Mouse (Mus musculus) cerebellum, postnatal 25 days (tissue): Measurements from ENCODE around the gene Tyk2.
A peak's percentile ranks its signal among the peaks of the same experiment; 100 is the strongest.

Source experiments
- DNase-seq, 2 experiments: peaks; one replicate each; pipeline ENCODE4 v3.0.0; 2021; ENCODE audit warnings: mixed read lengths in 2 of 2

Tyk2 gene

DNA sequence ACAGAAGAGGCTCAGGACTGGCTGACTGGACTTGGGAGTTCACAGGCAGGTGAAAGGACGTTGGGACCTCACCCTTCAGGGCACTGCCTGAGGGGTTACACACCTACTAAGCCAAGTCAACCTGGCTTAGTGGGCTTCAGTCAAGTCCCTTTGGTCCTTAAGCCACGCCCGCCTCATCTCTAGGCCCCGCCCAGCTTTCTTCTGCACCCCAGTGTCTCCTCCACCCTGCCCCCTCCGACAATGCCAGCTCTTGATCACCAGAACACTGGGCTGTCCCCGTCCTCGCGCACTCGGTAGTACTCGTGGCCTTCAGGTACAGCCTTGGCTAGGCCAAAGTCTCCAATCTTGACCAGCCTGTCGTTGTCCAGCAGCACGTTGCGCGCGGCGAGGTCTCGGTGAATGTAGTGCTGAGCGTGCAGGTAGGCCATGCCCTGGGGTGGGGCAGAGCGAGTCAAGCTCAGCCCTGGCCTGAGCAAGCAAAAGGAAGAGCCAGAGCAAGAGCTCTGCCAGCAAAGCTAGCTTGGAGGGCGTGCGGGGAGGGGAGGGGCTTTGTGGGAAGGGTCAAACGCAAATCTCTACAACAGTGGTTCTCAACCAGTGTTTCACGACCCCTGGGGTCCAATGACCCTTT is 23.3 kb downstream of the Tyk2 start:
- no peak for DNase-seq

DNA sequence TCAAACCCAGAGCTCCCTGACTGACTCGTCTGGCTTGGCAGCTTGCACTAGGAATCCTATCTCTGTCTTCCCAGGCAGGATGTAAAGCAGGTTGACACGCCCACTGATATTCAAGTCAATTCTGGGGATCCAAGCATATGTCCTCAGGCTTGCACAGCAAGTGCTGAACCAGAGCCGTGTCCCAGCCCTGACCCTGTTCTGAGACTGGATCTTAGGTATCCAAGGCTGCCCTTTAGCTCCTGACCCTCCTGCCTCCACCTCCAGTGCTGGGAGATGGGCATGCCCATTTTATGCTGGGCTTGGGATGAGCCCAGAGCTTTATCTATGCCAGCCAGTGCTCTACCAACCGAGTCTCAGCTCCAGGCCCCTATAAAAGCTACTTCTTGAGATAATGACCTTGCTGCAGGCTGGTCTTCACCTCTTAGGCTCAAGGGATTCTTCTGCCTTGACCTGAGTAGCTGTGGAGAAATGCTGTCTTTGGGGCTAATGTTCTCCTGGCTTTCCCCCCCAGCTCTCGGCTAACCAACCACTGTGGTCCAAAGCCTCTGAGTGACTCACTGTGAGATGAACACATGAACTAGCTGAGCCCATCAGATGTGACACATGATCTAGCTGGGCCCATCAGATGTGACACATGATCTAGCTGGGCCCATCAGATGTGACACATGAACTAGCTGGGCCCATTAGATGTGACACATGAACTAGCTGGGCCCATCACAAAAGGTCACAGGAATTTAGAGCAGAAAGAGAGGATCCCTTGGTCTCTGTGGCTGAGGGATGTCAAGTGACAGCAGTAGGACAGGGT is 25.1 kb downstream of the Tyk2 start:
- DNase-seq = no peak

DNA sequence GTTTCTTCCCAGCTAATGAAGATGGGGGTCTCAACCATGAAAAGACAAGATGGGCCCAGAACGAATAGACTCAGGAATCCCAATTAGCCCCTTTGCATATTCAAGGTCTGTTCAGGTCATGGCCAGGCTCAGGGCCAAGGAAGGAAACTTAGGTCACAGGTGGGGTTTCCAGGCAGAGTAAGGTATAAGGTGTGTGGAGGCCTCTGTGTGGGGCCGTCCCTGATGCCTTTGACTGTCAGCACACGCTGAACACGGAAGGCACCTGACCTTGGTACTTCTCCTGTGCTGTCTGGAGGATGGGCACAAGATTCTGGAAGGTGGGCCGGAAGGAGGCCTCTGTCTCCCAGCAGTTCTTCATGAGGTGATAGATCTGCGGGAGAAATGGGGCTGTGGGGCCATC is 26.2 kb downstream of the Tyk2 start:
- no peak for DNase-seq

DNA sequence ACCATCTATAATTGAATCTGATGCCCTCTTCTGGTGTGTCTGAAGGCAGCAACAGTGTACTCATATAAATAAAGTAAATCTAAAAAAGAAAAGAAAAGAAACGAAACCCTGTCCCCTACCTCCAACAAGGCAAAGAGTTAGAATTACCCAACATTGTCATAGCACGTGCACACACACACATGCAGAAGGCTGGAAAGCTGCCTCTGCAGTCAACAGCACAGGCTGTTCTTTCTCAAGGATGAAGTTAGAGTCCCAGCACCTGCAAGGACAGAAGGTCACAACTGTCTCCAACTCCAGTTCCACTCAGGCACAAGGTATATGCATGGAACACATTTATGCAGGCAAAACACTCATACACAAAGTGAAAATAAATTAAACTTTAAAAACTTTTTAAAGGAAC is 29.0 kb downstream of the Tyk2 start:
- DNase-seq = no peak

DNA sequence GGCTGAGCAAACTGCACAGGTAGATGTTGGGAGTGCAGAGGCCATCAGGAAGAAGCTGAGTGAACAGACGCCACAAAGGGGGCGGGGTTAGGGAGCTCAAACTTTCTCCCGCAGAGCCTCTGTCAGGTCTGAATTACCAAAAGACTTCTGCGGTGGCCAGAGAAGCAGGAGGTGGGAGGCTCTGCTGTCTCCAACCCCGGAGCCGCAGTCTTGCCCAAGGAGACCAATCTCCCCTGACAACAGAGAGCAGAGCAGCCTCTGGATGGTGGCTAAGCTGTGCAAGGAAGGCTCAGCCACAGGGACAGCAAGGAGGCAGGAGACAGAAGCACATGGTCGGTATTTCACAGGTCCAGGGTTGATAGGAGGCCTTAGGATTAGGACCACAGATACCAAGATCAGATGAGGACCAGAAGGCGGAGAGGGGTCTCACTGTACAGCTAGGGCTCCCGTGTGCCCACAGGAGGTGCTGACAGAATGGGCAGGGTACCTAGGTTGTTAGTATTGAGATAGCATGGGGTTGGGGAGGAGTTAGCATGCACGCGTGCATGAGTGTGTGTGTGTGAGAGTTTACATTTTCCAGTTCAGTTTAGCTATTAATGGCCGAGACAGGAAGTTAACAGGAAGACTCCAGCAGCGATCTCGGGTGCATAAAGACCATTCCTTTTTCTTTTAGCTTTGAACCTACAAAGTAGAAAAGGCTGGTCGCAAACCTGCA is 30.4 kb downstream of the Tyk2 start:
- DNase-seq = no peak

DNA sequence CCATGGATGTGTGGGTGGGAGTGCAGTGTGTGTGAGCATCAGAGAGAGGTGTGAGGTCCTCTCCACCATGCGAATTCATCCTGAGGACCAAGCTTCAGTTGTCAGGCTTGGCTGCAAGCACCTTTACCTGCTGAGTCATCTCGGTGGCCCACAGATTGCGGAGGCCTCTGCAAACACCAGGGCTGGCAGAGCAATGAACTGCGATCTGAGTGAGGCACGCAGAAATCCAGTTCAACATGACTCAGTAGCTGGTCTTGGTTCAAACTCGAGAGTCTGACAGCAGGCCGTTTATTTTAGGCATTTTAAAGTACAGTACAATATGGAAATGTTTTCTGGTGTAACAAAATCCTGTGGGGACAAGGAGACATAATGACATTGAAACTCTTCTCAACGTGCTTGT is 33.2 kb downstream of the Tyk2 start:
- no peak for DNase-seq

DNA sequence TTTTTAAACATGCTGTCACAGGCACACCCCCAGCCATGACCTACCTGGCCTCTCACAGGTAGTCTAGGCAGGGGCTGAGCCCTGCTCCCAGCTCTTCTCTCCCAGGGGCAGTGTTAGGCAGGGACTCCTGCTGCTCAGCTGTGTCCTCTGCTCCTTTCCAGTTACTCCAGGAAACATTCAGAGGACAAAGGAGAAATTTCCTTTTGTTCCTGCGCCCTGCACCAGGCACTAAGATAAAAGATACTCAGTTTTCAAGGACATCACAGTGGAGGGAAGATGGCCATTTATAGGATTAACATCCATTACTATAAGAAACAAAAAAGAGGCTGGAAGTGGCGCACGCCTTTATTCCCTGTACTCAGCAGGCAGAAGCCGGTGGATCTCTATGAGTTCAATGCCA is 35.1 kb downstream of the Tyk2 start:
- no peak for DNase-seq

DNA sequence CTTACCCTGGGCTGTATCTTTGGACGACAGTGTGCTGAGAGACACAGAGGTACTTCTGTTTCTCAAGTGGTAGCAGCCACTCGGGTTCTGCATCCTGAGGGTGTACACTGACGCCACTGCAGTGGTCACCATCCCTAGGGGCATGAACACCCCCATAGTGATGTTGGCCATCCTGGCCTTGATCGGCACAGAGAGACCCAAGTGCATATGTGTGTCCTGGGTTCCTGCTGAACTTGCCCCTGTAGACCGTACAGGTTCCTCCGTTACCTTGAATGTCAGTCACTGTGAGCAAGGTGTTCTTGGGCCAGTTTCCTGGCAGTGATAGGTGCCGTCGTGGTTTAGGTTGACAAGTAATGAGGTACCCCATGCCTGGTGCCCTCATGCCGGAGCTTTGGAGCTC is 37.6 kb downstream of the Tyk2 start:
- no peak for DNase-seq

DNA sequence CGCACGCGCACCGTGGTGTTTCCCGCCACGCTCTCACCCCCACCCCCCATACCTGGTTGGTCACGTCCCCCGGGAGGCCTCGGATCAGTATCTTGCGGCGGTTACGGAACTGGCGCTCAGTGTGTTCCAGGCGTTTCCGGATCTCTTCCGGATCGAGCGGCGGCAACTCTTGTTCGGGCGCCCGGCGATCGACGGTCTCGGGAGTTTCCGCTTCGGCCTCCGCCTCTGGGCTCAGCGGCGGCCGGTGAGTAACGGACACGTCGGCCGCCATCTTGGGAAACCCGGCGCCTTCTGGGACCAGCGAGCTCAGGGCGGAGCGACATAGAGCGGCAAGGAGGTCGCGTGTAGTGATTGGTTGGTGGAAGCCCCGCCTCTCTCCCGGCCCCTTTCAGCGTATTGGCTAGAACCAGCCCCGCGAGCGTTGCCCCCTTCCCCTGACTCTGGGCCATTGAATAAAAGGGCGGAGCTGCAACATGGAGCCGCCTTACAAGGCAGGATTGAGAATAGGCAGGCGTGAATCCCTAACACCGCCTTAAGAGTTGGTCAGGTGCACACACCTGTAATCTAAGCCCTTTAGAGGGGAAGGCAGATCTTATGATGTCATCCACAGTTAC is 39.2 kb downstream of the Tyk2 start, which contains the start of the genes Gm38431 and Raver1:
Gene Gm38431, minus strand, starts transcription at position 291 of the 614 bp plus-strand sequence.
Gene Raver1, minus strand, starts transcription at position 302 of the 614 bp plus-strand sequence.
- DNase-seq = peak; percentile 97 to 98

DNA sequence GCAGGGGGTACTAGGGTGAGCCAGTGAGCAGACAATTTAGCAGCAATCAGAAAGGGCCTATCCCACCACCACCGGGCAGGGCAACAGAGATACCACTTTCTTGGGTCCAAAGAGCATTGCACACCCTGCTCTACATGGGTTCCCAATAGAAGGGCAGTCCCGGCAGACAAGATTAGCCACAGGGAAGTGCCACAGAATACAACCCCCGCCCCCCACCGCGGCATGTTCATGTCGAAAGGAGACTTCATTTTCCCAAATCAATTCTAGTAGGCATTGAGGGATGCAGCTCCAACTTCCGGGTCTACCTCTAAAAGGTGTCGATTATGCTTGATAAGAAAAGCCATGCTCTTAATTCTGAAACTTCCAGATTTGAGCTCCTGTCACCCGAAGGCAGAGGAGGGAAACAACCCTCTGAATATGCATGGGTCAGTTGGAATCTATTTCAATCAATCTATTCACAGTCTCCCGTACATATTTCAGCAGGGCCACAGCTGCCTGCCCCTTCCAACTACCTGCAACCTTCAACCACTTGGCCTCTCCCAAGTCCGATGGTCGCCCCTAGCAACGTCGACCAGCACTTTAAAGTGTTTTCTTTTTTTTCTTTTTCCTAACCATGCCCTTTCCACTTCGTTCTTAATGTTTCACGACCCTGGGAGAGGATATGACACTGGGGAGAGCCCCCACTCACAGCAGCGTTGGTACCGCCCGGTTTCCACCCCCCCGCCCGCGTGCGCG is 39.9 kb downstream of the Tyk2 start:
- no peak for DNase-seq

DNA sequence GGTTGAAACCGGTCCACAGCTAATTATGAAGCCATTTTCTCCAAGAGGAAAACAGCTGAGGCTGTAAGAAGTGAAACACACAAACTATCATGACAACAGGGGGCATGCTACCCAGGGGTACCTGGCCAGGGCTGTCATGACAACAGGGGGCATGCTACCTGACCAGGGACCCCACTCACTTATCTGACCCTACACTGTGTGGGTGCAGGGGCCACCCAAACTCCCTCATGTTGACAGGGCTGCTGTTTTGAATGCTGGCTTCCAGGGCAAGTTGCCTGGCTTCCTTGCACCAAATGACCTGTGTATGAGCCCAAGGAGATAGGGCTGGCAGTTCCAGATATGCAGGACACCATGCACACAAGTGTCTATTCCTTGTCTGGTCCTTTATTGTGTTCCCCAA is 40.5 kb downstream of the Tyk2 start:
- DNase-seq = no peak

DNA sequence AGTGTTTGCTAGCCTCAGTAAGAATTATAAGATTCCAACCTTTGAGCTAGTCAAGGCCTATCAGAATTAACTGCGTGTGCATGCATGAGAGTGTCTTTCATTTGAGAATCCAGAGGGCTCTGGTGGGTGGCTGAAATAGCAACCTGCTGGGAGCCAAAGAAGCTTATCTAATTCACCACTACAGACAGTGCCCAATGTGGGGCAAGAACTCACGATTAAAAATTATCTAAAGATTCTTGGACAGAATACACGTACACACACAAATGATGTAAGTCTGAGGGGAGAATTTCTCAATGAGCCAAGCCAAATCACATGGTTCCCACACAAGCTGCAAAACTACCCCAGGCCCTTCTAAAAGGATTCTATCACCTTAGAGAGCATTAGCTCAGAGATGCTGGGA is 47.7 kb downstream of the Tyk2 start:
- DNase-seq = no peak

DNA sequence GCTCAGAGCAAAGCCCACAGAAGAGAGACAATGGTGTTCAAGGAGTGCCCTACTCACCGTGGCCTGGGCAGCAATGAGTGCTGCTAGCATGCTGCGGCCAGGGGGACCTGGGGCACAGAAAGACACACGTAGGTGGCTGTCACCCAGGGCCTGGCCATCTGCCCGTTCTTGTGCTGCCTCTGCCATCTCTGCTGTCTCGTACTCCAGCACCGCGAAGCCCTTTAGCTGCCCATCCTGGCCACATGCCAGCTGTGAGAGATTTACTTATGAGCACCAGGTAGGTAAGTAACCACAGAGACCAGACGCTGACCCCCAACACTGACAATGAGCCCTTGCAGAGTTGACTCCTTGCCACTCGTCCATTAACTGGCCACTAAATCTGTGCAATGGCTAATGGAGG is 49.9 kb downstream of the Tyk2 start:
- DNase-seq = peak; percentile 27 to 54

DNA sequence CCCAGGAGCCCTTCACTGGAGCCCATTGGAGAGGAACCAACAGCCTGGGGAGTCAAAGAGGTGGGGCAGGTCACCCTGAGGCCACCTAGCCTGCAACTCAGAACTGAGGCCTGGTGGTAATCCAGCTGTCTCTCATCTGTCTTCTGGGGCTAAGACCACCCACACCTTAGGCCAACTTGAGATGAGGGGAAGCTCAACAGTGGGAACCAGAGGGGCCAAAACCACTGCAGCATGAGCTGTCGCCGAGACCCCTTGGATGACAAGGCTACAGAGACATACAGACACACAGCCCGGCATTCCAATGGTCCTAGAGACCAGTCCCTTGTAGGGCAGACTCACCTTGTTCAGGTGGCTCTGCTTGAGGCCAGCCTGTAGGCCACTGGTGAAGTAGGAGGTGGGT is 55.4 kb downstream of the Tyk2 start:
- no peak for DNase-seq

DNA sequence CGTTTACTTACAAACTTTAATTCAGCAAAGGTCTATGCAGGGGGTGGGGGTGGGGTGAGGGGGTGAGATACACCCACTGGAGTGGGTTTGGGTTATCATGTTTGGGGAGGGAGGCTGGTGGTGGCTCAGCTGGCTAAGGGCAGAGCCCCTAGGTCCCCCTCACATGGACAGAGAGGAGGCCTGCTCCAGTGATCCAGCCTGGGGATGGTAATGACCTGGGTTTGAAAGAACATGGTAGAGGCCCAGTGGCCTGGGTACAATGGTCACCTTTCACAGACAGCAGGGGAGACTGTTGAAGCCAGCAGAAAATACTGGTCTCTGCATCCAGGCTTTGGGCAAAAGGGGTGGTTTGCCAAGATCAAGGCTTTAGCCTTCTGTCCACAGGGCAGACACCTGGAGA is 56.9 kb downstream of the Tyk2 start:
- peak in 1 of 2 experiments; percentile 18 for DNase-seq

DNA sequence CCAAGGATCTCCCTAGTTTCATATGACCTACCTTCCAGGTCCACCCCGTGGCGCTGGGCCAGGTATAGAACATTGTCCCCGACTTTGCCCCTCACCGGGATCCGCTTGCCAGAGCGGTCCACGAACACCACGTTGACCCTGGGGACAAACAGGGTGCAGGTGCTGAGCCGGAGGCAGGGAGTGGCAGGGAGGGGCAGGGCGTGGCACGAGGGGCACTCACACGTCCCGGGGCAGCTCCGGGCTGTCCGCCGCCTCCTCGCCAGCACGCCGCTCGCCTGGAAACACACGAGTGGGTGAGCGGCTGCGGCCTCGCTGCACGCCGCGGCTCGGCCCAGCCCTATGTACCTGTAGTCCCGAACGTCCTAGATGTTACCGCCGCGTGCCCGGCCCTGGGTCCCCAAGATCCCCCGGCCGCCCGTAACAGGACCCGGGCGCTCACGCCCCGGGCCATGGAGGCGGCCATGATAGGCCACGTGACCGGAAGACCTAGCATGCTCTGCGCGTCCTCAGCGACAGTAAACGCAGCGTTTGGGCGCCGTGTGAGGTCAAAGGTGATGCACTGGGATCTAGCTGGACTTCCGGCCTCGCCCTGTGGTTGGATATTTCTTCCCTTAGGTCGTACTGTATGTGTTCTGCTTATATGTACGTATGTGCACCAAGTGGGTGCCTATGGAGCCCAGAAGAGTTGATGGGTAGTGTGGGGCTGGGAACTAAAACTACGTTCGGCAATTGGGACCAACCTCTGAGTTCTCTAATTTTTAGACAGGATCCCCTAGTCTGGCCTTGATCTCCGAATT is 57.8 kb downstream of the Tyk2 start, which contains the start of the genes Gm49373 and Fdx1l:
Gene Gm49373, minus strand, starts transcription at position 53 of the 797 bp plus-strand sequence.
Gene Fdx1l, minus strand, starts transcription at position 571 of the 797 bp plus-strand sequence.
- peak; percentile 90 to 93 for DNase-seq

DNA sequence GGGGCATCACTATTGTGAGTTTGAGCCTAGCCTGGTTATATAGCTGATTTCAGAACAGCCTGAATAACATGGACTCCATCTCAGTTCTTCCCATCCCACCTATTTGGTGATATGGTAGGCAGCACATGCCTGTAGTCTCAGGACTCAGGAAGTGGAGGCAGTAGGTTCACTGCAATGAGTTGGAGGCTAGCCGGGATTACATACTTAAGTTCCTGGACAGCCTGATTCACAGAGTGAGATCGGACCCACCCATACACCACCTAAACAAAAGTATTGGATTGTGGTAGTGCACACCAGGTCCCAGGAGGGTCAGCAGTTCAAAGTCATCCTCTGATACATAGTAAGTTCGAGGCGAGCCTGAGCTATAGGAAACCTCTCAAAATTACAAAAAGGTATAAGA is 58.4 kb downstream of the Tyk2 start:
- no peak for DNase-seq

DNA sequence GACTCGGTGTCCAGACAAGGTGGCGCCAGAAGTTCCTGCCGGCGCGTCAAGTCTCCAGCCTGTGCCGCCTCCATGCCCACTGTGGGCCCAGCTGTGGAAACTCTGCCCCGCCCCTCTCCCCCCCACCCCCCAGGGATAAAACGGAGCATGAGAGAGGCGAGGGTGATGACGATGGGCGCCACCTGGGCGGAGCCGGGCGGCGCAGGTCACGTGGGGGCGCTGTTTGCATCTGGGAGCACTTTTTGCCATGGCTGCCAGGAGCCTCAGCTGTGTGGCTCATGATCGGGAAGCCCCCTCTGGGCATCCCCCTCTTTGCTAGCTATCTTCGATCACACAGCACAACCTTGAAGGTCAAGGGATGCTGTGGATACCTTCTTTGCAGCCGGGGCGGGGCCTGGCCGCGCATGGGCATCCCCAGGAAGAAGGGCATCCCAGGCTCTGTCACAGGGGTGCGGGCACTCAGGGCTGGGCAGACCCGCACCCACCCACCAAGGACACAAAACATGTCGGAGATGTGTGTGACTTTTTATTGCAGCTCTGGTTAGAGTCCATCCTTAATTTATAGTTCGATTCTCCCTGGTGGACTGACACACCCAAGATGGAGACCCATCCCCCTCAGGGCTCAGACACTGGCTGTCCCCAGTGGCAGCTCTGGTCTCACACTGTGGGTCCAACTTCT is 63.9 kb downstream of the Tyk2 start, which contains the start of gene Zglp1:
Gene Zglp1, minus strand, starts transcription at position 88 of the 679 bp plus-strand sequence.
- DNase-seq = no peak

DNA sequence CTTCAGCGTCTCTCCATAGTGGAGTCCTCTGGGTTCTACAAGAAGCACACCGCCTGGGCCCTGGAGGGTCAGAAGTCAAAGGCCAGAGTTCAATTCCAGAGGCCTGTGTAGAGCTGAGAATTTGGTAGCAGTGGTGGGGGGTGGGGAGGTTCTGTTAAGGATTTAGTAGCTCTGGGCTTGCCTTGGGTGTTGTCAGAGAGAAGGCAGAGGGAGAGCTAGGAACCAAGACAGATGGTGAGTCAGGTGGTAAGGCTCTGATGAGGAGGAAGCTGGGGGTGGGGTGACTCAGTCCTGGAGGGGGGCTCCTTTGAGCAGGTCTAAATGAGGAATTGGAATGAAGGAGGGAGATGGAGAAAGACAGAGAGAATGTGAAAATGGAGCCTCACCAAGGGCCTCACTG is 68.1 kb downstream of the Tyk2 start:
- no peak for DNase-seq
